Mouse (Mus musculus) myocyte (in vitro differentiated cells): ENCODE data around the gene Akt1. TPM values are rescaled to one million over a fixed set of nuclear protein-coding genes. Genes with fewer than 3 reads are reported as not detected.

Source experiments
- H3K27me3 ChIP-seq: one replicate; pipeline ENCODE4 v1.6.1; 2011; ENCODE audit not compliant: control insufficient read depth, insufficient read depth, insufficient read length
- H3K36me3 ChIP-seq: one replicate; pipeline ENCODE4 v1.6.1; 2011; ENCODE audit not compliant: control insufficient read depth, insufficient read depth
- H3K4me2 ChIP-seq: one replicate; pipeline ENCODE4 v1.6.1; 2011; ENCODE audit warnings: low read depth, control low read depth
- H3K4me3 ChIP-seq: one replicate; pipeline ENCODE4 v1.5.1; 2011; ENCODE audit warnings: mild to moderate bottlenecking, control low read depth, moderate library complexity
- H3K79me2 ChIP-seq: one replicate; pipeline ENCODE4 v1.6.1; 2011; ENCODE audit not compliant: control insufficient read depth, insufficient read depth
- H3ac ChIP-seq: one replicate; pipeline ENCODE4 v1.6.1; 2011; ENCODE audit not compliant: control insufficient read depth, insufficient read length
- CEBPB ChIP-seq: IDR thresholded peaks from 2 replicates; pipeline ENCODE4 v1.6.1; 2011; ENCODE audit warnings: mild to moderate bottlenecking, moderate library complexity; ENCODE audit not compliant: poor library complexity, insufficient read depth, severe bottlenecking
- E2F4 ChIP-seq: IDR thresholded peaks from one replicate; pipeline ENCODE4 v1.6.1; 2011; ENCODE audit warnings: mild to moderate bottlenecking, control low read depth, moderate library complexity; ENCODE audit not compliant: insufficient read depth
- MAX ChIP-seq: IDR thresholded peaks from one replicate; pipeline ENCODE4 v1.6.1; 2011; ENCODE audit warnings: low read depth, mild to moderate bottlenecking, control low read depth
- MYOD1 ChIP-seq, 3 experiments: IDR thresholded peaks; one replicate each; pipeline ENCODE4 v1.6.1; 2011; ENCODE audit warnings: control low read depth in 2 of 3, low read depth in 2 of 3, mild to moderate bottlenecking in 2 of 3, moderate library complexity in 1 of 3; ENCODE audit not compliant: insufficient read length in 2 of 3, control insufficient read depth in 1 of 3
- MYOG ChIP-seq, 3 experiments: IDR thresholded peaks; one replicate each; pipeline ENCODE4 v1.6.1; 2011; ENCODE audit warnings: control low read depth in 2 of 3, low read depth in 2 of 3, mild to moderate bottlenecking in 2 of 3; ENCODE audit not compliant: insufficient read length in 2 of 3, control insufficient read depth in 1 of 3, insufficient read depth in 1 of 3
- POLR2A ChIP-seq: IDR thresholded peaks from one replicate; pipeline ENCODE4 v1.6.1; 2011; ENCODE audit warnings: low read depth, mild to moderate bottlenecking, control low read depth, moderate library complexity; ENCODE audit not compliant: insufficient read length
- POLR2AphosphoS2 ChIP-seq: IDR thresholded peaks from one replicate; pipeline ENCODE4 v1.6.1; 2011; ENCODE audit warnings: low read depth, control low read depth; ENCODE audit not compliant: insufficient read length
- REST ChIP-seq: IDR thresholded peaks from one replicate; pipeline ENCODE4 v1.6.1; 2011; ENCODE audit warnings: mild to moderate bottlenecking, control low read depth, moderate library complexity; ENCODE audit not compliant: insufficient read depth, insufficient read length
- SRF ChIP-seq: IDR thresholded peaks from one replicate; pipeline ENCODE4 v1.6.1; 2011; ENCODE audit warnings: low read depth; ENCODE audit not compliant: control insufficient read depth, insufficient read length
- TCF12 ChIP-seq: IDR thresholded peaks from one replicate; pipeline ENCODE4 v1.6.1; 2011; ENCODE audit warnings: mild to moderate bottlenecking, control low read depth; ENCODE audit not compliant: poor library complexity, insufficient read depth, severe bottlenecking
- TCF3 ChIP-seq: IDR thresholded peaks from one replicate; pipeline ENCODE4 v1.6.1; 2011; ENCODE audit warnings: low read depth, control low read depth; ENCODE audit not compliant: insufficient read length
- USF1 ChIP-seq: IDR thresholded peaks from one replicate; pipeline ENCODE4 v1.6.1; 2011; ENCODE audit warnings: low read depth, mild to moderate bottlenecking, control low read depth, moderate library complexity
- polyA plus RNA-seq: library from polyadenylated mRNA; unstranded; fragments of >200 nt; fragmentation: generic; extraction: Trizol; gene quantifications from one replicate; pipeline ENCODE4 v1.2.1, GENCODE M21; 2012; ENCODE audit warnings: missing spikeins

The Akt1 gene
- polyA plus RNA-seq, 1 experiment = 352 TPM

GRCm38 (mm10) chr12:112644180-112644854, 30.4 kb downstream of the Akt1 start, which contains the start of gene Siva1:
Gene Siva1, plus strand, starts transcription at chr12:112644679.
- TF ChIP-seq SRF (no peak), E2F4 (peak; percentile 79), POLR2AphosphoS2 (peak; percentile 19)
- H3K79me2 ChIP-seq = peaks cover 23% of the 10 kb centered on the region
- H3ac ChIP-seq = peak within 1 kb of the TSS; percentile 94
- no peaks in the 10 kb centered on the region for H3K27me3 ChIP-seq
- H3K36me3 ChIP-seq = no peaks in the 10 kb centered on the region
- H3K4me3 ChIP-seq = peak within 1 kb of the TSS; percentile 65
- H3K4me2 ChIP-seq = peak within 1 kb of the TSS; percentile 95

GRCm38 (mm10) chr12:112643126-112643525, 31.6 kb downstream of the Akt1 start:
- no peak overlapping the region for H3ac ChIP-seq
- no peaks in the 10 kb centered on the region for H3K27me3 ChIP-seq
- no peak overlapping the region for H3K4me2 ChIP-seq
- no peaks in the 10 kb centered on the region for H3K36me3 ChIP-seq
- no peak overlapping the region for H3K4me3 ChIP-seq
- peaks cover 18% of the 10 kb centered on the region for H3K79me2 ChIP-seq
- TF ChIP-seq USF1 (no peak), CEBPB (no peak), POLR2A (no peak), REST (no peak), MYOD1 (IDR thresholded peaks at IDR 0.05; ENCODE audit: control insufficient read depth in 1 of 3, insufficient read length in 2 of 3, low read depth in 2 of 3) (no peak), TCF3 (no peak), E2F4 (no peak), POLR2AphosphoS2 (no peak), TCF12 (no peak), MAX (no peak), SRF (no peak), MYOG (IDR thresholded peaks at IDR 0.05; ENCODE audit: control insufficient read depth in 1 of 3, insufficient read depth in 1 of 3, insufficient read length in 2 of 3, low read depth in 2 of 3) (no peak)

GRCm38 (mm10) chr12:112639526-112639925, 35.2 kb downstream of the Akt1 start:
- Histone ChIP-seq H3K36me3 (no peaks in the 10 kb centered on the region), H3K4me2 (no peak overlapping the region)
- TF ChIP-seq TCF3 = no peak
- TF ChIP-seq TCF12 = no peak
- no peak for TF ChIP-seq SRF
- no peak for TF ChIP-seq E2F4
- no peak for TF ChIP-seq CEBPB
- no peak for TF ChIP-seq REST
- TF ChIP-seq POLR2AphosphoS2 = no peak
- no peak for TF ChIP-seq MAX

GRCm38 (mm10) chr12:112633686-112634085, 41.0 kb downstream of the Akt1 start:
- H3K4me2 ChIP-seq = no peak overlapping the region
- no peaks in the 10 kb centered on the region for H3K36me3 ChIP-seq
- TF ChIP-seq POLR2A (no peak), REST (no peak), E2F4 (no peak), USF1 (no peak), TCF3 (no peak), TCF12 (no peak), POLR2AphosphoS2 (no peak), MYOD1 (IDR thresholded peaks at IDR 0.05; ENCODE audit: control insufficient read depth in 1 of 3, insufficient read length in 2 of 3, low read depth in 2 of 3) (no peak)
- H3K4me3 ChIP-seq = no peak overlapping the region
- H3K79me2 ChIP-seq = no peaks in the 10 kb centered on the region
- H3K27me3 ChIP-seq = no peaks in the 10 kb centered on the region
- H3ac ChIP-seq = no peak overlapping the region

More at GRCm38 (mm10) chr12:112639526-112639925, 35.2 kb downstream of the Akt1 start:
- Histone ChIP-seq H3K79me2 (no peaks in the 10 kb centered on the region), H3ac (no peak overlapping the region), H3K27me3 (no peaks in the 10 kb centered on the region), H3K4me3 (no peak overlapping the region)

GRCm38 (mm10) chr12:112632907-112633306, 41.8 kb downstream of the Akt1 start:
- no peak overlapping the region for H3K4me3 ChIP-seq
- no peaks in the 10 kb centered on the region for H3K36me3 ChIP-seq
- H3ac ChIP-seq = no peak overlapping the region
- no peak overlapping the region for H3K4me2 ChIP-seq
- TF ChIP-seq TCF12 = no peak
- no peak for TF ChIP-seq TCF3
- TF ChIP-seq MYOD1 (IDR thresholded peaks at IDR 0.05; ENCODE audit: control insufficient read depth in 1 of 3, insufficient read length in 2 of 3, low read depth in 2 of 3) = no peak
- no peak for TF ChIP-seq USF1
- TF ChIP-seq REST = no peak
- TF ChIP-seq POLR2A = no peak
- no peak for TF ChIP-seq E2F4
- TF ChIP-seq SRF = no peak
- TF ChIP-seq MAX = no peak
- no peak for TF ChIP-seq CEBPB
- TF ChIP-seq MYOG (IDR thresholded peaks at IDR 0.05; ENCODE audit: control insufficient read depth in 1 of 3, insufficient read depth in 1 of 3, insufficient read length in 2 of 3, low read depth in 2 of 3) = no peak
- TF ChIP-seq POLR2AphosphoS2 = no peak
- no peaks in the 10 kb centered on the region for H3K79me2 ChIP-seq
- H3K27me3 ChIP-seq = no peaks in the 10 kb centered on the region
